Mouse (Mus musculus): ENCODE data around the gene Agl. TPM values are rescaled to one million over a fixed set of nuclear protein-coding genes. Genes with fewer than 3 reads are reported as not detected.

Gene Agl
- total RNA-seq (2021): 10 to 100 TPM; 50.4 to 61.2 TPM
- long read RNA-seq, experiment 1, full-length matches to known transcripts: 15 of 22 reads
- long read RNA-seq, experiment 1, partial matches to known transcripts: 1 of 22 reads
- long read RNA-seq, experiment 1, other reads (novel, unspliced or antisense): 6 of 22 reads
- long read RNA-seq, experiment 2, full-length matches to known transcripts: 25 of 37 reads
- long read RNA-seq, experiment 2, partial matches to known transcripts: 5 of 37 reads
- long read RNA-seq, experiment 2, other reads (novel, unspliced or antisense): 7 of 37 reads

GRCm38 (mm10) chr3:116807811-116808506 lies at the start of gene Agl:
Gene Agl (minus strand): TSS chr3:116808166.
- DNase-seq (ENCODE audit: low spot score in 2 of 2): peak; percentile 97

- no peak for DNase-seq (ENCODE audit: low spot score in 2 of 2)
Measured at GRCm38 (mm10) chr3:116857611-116858010, 49.6 kb upstream of the Agl start.

GRCm38 (mm10) chr3:116852421-116852820 lies 44.5 kb upstream of the Agl start:
- DNase-seq (ENCODE audit: low spot score in 2 of 2): no peak

GRCm38 (mm10) chr3:116850376-116850775 lies 42.4 kb upstream of the Agl start:
- DNase-seq (ENCODE audit: low spot score in 2 of 2): no peak

GRCm38 (mm10) chr3:116848936-116849335 lies 41.0 kb upstream of the Agl start:
- peak in 1 of 2 experiments; percentile 12 for DNase-seq (ENCODE audit: low spot score in 2 of 2)

- DNase-seq (ENCODE audit: low spot score in 2 of 2): no peak
Measured at GRCm38 (mm10) chr3:116848099-116848498, 40.1 kb upstream of the Agl start.

- no peak for DNase-seq (ENCODE audit: low spot score in 2 of 2)
Measured at GRCm38 (mm10) chr3:116846084-116846483, 38.1 kb upstream of the Agl start.

- DNase-seq (ENCODE audit: low spot score in 2 of 2): no peak
Measured at GRCm38 (mm10) chr3:116844880-116845579, 37.1 kb upstream of the Agl start.

- DNase-seq (ENCODE audit: low spot score in 2 of 2): no peak
Measured at GRCm38 (mm10) chr3:116841311-116841710, 33.3 kb upstream of the Agl start.

GRCm38 (mm10) chr3:116836681-116837475 lies 28.9 kb upstream of the Agl start:
- no peak for DNase-seq (ENCODE audit: low spot score in 2 of 2)

GRCm38 (mm10) chr3:116835770-116836680 lies 28.1 kb upstream of the Agl start:
- peak; percentile 82 to 83 for DNase-seq (ENCODE audit: low spot score in 2 of 2)

GRCm38 (mm10) chr3:116835350-116835749 lies 27.4 kb upstream of the Agl start:
- no peak for DNase-seq (ENCODE audit: low spot score in 2 of 2)

GRCm38 (mm10) chr3:116834241-116834640 lies 26.3 kb upstream of the Agl start:
- DNase-seq (ENCODE audit: low spot score in 2 of 2): no peak

- DNase-seq (ENCODE audit: low spot score in 2 of 2): no peak
Measured at GRCm38 (mm10) chr3:116833491-116833890, 25.5 kb upstream of the Agl start.

- no peak for DNase-seq (ENCODE audit: low spot score in 2 of 2)
Measured at GRCm38 (mm10) chr3:116832526-116833310, 24.8 kb upstream of the Agl start.

GRCm38 (mm10) chr3:116831324-116831723 lies 23.4 kb upstream of the Agl start:
- DNase-seq (ENCODE audit: low spot score in 2 of 2): no peak

GRCm38 (mm10) chr3:116829274-116829920 lies 21.4 kb upstream of the Agl start:
- DNase-seq (ENCODE audit: low spot score in 2 of 2): no peak

- DNase-seq (ENCODE audit: low spot score in 2 of 2): no peak
Measured at GRCm38 (mm10) chr3:116826471-116827215, 18.7 kb upstream of the Agl start.
